Mouse (Mus musculus): ENCODE results near the gene Fam49a.

Fam49a gene

DNA sequence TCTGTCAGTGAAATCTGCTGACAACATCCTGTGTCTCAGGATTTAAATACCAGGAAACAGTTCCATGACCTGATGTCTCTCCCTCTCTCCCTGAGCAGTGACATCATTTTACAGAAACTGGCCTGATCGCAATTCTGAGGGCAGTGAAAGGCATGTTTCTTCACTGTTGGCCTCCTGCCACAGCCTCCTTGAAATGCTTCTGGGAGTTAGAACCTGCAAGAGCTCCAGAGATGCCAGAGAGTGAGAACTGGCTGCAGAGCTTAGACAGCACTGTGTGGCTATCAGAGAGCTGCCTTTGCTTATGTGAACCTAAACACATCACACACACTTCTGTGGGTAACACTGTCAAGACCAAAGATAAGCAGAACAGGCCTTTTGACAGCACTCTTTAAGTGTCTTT lies 94.5 kb downstream of the Fam49a start:
- peak; percentile 84 for DNase-seq (ENCODE audit: low read depth, low spot score)

DNA sequence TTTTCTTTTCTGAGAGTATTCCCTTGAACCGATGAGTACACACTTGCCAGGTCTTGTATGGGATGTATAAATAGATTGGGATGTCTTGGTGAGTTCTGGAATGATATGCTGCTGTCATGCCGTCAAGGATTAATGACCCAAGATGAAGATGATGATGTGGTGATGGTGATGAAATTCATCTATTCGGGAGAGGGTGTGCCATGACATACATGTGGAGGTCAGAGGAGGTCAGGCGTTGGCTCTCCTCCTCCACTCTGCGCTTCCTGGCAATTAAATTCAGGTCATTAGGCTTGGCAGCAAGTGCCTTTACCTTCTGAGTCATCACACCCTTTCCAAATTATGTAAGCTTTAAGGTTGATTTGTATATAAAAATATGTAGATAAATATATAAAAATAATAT lies 95.0 kb downstream of the Fam49a start:
- peak; percentile 78 for DNase-seq (ENCODE audit: low read depth, low spot score)

- no peak for DNase-seq (ENCODE audit: low read depth, low spot score)
Observed at GRCm38 (mm10) chr12:12359923-12360322, 98.0 kb downstream of the Fam49a start.

GRCm38 (mm10) chr12:12362371-12362770 lies 100.4 kb downstream of the Fam49a start:
- no peak for DNase-seq (ENCODE audit: low read depth, low spot score)

DNA sequence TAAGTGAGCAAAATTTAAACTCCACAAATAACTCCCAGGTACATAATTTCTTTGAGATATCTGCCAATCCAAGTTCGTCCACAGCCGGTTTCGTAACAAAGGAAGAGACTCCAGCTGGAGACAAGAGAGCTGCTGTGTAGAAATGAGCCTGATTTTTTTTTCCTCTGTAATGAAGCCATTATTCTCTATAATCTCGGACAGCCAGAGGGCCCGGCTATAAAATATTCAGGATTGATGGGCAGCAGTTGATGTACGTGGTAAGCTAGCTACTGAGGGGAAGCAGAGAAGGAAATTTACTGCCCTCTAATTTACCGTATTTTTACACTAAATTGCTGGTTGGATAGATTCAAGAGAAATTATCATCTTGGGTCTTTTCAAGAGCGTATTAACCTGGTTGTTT lies 102.3 kb downstream of the Fam49a start:
- no peak for DNase-seq (ENCODE audit: low read depth, low spot score)

DNA sequence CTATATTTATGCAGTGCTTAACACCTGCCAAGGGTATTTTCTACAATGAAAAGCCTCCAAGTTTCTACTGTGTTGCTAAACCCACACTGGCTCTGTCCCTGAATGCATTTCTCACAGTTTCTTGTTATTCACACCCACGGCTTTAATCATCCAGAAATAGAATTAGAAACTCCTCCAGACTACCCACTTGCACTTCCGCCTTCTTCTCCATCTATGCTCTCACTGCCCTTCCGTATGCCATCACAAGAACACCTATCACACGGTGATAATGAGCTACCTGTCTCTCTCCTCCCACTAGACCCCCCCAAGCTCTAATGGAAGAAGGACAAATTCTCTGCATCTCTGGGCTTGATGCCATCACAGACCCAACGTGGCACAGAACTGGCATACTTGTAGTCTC lies 105.5 kb downstream of the Fam49a start:
- DNase-seq (ENCODE audit: low read depth, low spot score) = peak; percentile 87

DNA sequence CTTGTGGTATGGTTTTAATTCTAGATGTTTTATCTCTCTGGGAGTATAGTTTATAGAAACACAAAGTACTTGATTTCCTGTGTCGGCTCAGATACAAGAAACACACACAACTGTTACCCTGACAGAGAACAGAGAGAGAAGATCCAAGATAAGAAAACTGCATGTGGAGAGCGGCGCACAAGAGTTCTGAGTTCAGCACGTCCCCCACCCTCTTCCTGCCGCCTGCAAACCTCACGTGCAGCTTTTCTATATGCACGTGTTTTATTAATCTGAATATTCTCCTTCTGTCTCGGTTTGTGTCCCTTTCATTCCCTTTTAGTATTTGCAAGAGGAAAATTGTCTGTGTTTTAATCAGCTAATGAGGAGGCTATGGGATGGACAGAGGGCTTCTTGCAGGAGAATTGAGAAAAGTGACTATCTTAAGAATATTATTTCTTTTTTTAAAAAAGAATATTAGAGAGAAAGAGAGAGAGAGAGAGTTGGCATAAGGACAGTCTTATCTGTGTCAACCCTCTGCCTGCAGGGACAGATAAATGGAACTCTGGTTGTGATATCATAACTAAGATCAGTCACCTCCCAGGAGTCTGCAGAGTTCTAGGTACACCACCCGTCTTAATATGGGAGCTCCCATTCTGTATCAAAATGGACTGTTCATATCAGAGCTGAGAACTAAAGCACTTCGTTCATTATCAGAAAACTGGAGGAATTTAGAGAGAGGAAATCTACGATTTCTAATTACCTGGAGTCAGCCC lies 111.3 kb downstream of the Fam49a start:
- DNase-seq (ENCODE audit: low read depth, low spot score) = no peak

GRCm38 (mm10) chr12:12379056-12379455 lies 117.1 kb downstream of the Fam49a start:
- DNase-seq (ENCODE audit: low read depth, low spot score) = no peak

DNA sequence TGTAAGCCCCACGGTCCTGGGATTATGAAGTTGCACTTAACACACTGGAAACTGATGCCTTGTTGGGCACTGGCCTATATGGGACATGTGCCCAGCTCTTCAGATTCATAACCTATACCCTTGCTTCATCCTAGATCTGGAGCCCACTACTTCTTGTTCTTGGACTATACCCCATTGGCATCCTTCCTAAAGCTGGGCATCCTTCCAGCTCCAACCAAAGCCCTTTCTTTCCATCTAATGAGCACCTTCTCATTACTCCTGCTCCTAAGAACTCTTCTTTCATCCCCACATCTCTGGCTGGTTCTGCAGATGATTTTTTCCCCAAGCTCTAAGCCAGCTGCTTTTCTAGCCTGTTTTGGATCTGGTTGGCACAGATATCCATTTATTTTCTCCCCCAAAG lies 127.3 kb downstream of the Fam49a start:
- peak; percentile 43 for DNase-seq (ENCODE audit: low read depth, low spot score)

DNA sequence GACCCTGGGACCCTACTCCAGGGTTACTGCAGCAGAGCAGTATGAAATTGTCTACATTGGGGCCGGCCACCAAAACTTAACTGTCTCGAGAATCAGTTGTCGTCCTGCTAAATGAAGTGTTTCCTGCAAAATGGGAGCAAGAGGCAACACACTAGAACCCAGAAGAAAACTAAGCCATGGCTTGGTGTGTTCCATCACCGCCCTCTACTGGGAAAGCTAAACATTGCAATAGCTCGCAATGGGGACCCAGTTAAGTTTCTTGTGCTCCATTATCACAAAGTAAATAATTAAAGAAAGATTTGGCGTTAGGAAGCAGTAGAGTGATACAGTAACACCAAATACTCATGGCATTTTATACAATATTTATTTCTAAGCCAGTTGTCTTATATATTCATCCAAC lies 134.3 kb downstream of the Fam49a start:
- DNase-seq (ENCODE audit: low read depth, low spot score) = peak; percentile 82

- DNase-seq (ENCODE audit: low read depth, low spot score) = peak; percentile 63
Observed at GRCm38 (mm10) chr12:12401051-12401465, 139.1 kb downstream of the Fam49a start.

DNA sequence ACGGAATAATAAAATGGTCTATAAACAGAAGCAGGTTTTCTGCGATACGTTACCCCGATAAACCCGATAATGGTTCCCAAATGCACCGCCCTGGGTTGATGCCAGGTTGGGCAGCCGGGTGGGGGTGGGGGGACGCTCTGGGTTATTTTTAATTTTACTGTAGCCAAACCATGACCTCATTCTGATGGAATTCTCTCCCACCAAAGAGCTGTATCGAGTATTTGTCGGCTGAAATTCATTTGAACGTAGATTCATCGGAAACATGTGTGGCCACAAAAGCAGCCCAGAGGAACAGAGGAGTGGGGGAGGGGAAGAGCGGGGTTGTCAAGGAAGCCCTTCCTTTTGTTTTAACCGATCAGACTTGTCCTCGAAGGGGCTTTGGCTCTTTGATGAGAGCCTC lies 139.6 kb downstream of the Fam49a start:
- no peak for DNase-seq (ENCODE audit: low read depth, low spot score)

DNA sequence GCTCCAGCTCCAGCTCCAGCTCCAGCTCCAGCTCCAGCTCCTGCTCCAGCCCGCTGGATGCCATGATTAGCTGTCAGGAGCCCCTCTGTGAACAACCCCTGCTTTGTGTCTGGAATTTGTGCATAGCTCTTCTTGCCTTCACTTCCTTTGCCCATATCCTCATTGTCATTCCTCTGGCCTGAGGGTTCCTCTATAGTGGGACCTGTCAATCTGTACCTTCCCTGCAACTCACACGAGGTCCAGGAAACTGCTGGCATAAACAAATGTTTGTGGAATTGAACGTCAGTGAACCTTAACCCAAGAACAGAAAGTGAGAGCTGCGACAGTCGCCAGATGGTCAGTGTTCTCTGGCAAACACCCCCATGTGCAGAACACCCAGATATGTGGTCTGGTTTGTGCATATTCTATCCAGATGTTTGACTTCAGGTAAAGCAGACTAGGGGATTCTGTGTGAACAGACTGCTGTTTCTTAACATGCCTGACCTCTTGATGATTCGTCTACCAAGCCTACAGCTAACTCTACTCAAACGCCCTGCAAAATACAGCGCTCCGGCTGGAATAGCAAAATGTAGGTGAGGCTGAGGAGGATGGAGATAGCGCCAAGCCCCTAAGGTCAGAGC lies 143.7 kb downstream of the Fam49a start:
- no peak for DNase-seq (ENCODE audit: low read depth, low spot score)

- peak; percentile 69 for DNase-seq (ENCODE audit: low read depth, low spot score)
Observed at GRCm38 (mm10) chr12:12409044-12409443, 147.1 kb downstream of the Fam49a start.

- DNase-seq (ENCODE audit: low read depth, low spot score) = peak; percentile 85
Observed at GRCm38 (mm10) chr12:12412674-12413073, 150.7 kb downstream of the Fam49a start.

GRCm38 (mm10) chr12:12420423-12420822 lies 158.5 kb downstream of the Fam49a start:
- peak; percentile 27 for DNase-seq (ENCODE audit: low read depth, low spot score)

GRCm38 (mm10) chr12:12420841-12421579 lies 159.1 kb downstream of the Fam49a start:
- peak; percentile 87 for DNase-seq (ENCODE audit: low read depth, low spot score)

DNA sequence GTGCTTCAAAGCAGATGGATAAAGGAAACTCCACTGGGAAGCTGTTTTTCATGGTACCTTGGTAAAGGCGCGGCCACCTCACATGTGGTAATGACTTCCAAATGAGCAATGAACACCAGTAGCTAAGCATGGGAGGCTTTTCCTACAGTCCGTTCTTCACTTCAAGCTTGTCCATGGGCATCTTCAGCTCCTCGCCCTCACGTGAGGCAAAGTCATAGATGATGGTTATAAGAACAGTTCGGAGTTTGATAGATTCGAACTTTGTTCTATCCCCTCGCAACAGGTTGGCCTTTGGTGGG lies 159.6 kb downstream of the Fam49a start:
- DNase-seq (ENCODE audit: low read depth, low spot score) = no peak

DNA sequence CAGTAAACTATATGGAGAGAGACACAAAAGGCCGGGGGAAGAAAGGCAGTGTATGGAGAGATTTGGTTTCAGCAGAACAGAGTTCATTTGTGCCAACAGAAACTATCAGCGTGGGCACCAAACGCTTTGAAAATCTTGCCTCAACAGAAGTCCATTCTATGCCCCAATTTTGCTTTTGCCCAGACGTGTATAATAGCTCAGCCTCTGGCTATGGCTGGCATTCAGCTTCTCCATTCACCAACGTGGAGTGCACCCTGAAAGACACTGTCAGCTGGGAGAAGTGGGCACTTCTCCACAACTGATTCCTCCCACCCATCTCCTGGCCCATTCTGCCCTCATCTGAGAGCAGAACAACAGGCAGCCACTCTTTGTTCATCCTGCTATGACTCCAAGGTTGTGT lies 163.2 kb downstream of the Fam49a start:
- DNase-seq (ENCODE audit: low read depth, low spot score) = no peak

DNA sequence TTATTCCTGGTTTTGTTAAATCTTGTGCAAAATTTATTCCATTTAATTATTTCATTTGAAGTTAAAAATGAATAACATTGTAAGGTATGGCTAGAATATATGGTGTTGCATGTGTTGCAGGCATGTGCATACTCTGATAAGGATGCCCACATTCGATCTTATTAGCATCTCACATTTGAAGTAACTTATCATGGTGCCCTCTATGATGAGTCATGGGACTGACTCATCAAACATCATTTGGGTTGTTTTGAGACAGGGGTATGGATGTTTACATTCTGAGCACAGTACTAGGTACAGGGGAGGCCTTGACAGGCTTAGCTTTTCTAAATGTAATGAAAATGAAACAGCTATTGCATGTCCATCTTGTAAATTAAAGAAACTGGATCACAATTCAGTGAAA lies 165.3 kb downstream of the Fam49a start:
- DNase-seq (ENCODE audit: low read depth, low spot score) = no peak

GRCm38 (mm10) chr12:12428886-12429285 lies 166.9 kb downstream of the Fam49a start:
- no peak for DNase-seq (ENCODE audit: low read depth, low spot score)
